ENCODE assay signal across 19 mouse cellular contexts in genomic region chr7:27905061-27905848, GRCm38 (mm10). TPM values are rescaled to one million over a fixed set of nuclear protein-coding genes. Genes with fewer than 3 reads are reported as not detected.
DNase-seq lines count a peak whose midpoint lies in the region; ATAC-seq and TF ChIP-seq lines count a peak whose summit lies in the region.
"Had no signal": no experiment of that assay in that cellular context is flagged by ENCODE, and none has a peak within 500 bp of the region (broad histone marks: within the 10 kb centered on the region; RNA-seq: fewer than 3 reads in every experiment).

No protein-coding gene starts in this region.

- no peak for TF ChIP-seq EP300 in stomach, postnatal 0 days (optimal IDR thresholded peaks at IDR 0.05)

- H3K4me3 ChIP-seq in embryonic facial prominence, embryonic 10.5 days, result no peak overlapping the region
- no peak overlapping the region for H3K4me3 ChIP-seq in embryonic facial prominence, embryonic 14.5 days (ENCODE audit: low read depth, low read length)
- no peak overlapping the region for H3K4me3 ChIP-seq in intestine, embryonic 16.5 days (ENCODE audit: low read length)
- no peak overlapping the region for H3K4me3 ChIP-seq in stomach, postnatal 0 days (ENCODE audit: low read depth, low read length)
- H3K4me3 ChIP-seq: forebrain, embryonic 15.5 days; heart, embryonic 13.5 days; hindbrain, embryonic 15.5 days had no signal

- no peaks in the 10 kb centered on the region for H3K27me3 ChIP-seq in embryonic facial prominence, embryonic 10.5 days (replicated peaks; ENCODE audit: low read depth, poor library complexity, severe bottlenecking)
- no peaks in the 10 kb centered on the region for H3K27me3 ChIP-seq in embryonic facial prominence, embryonic 14.5 days (replicated peaks; ENCODE audit: control insufficient read depth, insufficient read depth, low read length)
- no peaks in the 10 kb centered on the region for H3K27me3 ChIP-seq in intestine, embryonic 16.5 days (replicated peaks; ENCODE audit: control insufficient read depth, insufficient read depth, low read length)
- no peaks in the 10 kb centered on the region for H3K27me3 ChIP-seq in stomach, postnatal 0 days (ENCODE audit: control insufficient read depth, insufficient read depth, low read length)
- H3K27me3 ChIP-seq: CH12.LX; forebrain, embryonic 15.5 days; heart, embryonic 13.5 days; hindbrain, embryonic 15.5 days; Patski had no signal

- 71% methylated on average over 11 of the region's 11 CpGs for WGBS in embryonic facial prominence, embryonic 10.5 days
- WGBS in embryonic facial prominence, embryonic 14.5 days, result 67% methylated on average over 11 of the region's 11 CpGs
- WGBS in intestine, embryonic 16.5 days, result 56% methylated on average over 11 of the region's 11 CpGs
- WGBS in stomach, postnatal 0 days, result 56% methylated on average over 11 of the region's 11 CpGs

- H3K9me3 ChIP-seq in embryonic facial prominence, embryonic 10.5 days, result no peaks in the 10 kb centered on the region; the same call in 1 of the 2 replicates
- peaks cover 15% of the 10 kb centered on the region for H3K9me3 ChIP-seq in embryonic facial prominence, embryonic 14.5 days (ENCODE audit: control insufficient read depth, low read length)
- H3K9me3 ChIP-seq in intestine, embryonic 16.5 days (ENCODE audit: control insufficient read depth, low read length), result no peaks in the 10 kb centered on the region; the same call in 1 of the 2 replicates
- no peaks in the 10 kb centered on the region for H3K9me3 ChIP-seq in stomach, postnatal 0 days (ENCODE audit: control insufficient read depth, low read length)

- no peak overlapping the region for H3K27ac ChIP-seq in embryonic facial prominence, embryonic 10.5 days (replicated peaks)
- no peak overlapping the region for H3K27ac ChIP-seq in embryonic facial prominence, embryonic 14.5 days (replicated peaks; ENCODE audit: low read depth, low read length)
- peak overlapping the region; percentile 49; the same call in 1 of the 2 replicates for H3K27ac ChIP-seq in intestine, embryonic 16.5 days (ENCODE audit: low read length)
- H3K27ac ChIP-seq in stomach, postnatal 0 days (replicated peaks), result no peak overlapping the region; the same call in 1 of the 2 replicates
- H3K27ac ChIP-seq: forebrain, embryonic 15.5 days; heart, embryonic 13.5 days; hindbrain, embryonic 15.5 days had no signal

- peak; percentile 13 for DNase-seq in embryonic facial prominence, embryonic 10.5 days (ENCODE audit: low spot score)
- DNase-seq in embryonic facial prominence, embryonic 14.5 days (ENCODE audit: low spot score), result peak; percentile 58
- peak; percentile 14 for DNase-seq in stomach, postnatal 0 days (ENCODE audit: low spot score)
- DNase-seq in cerebellum, adult 9-11 months, result no peak
- DNase-seq: adrenal gland, postnatal 25 days; cerebellum, adult 11 months; cerebellum, adult 8-10 months; cerebellum, postnatal 25 days; gastrocnemius, postnatal 36 days; heart, adult 11 months; heart, postnatal 36 days had no signal

- H3K36me3 ChIP-seq in embryonic facial prominence, embryonic 10.5 days (replicated peaks), result peaks cover 14% of the 10 kb centered on the region
- H3K36me3 ChIP-seq in embryonic facial prominence, embryonic 14.5 days (ENCODE audit: control insufficient read depth, insufficient read depth, low read length), result peaks cover 13% of the 10 kb centered on the region
- H3K36me3 ChIP-seq in intestine, embryonic 16.5 days (ENCODE audit: control insufficient read depth, insufficient read depth, low read length), result no peaks in the 10 kb centered on the region
- no peaks in the 10 kb centered on the region for H3K36me3 ChIP-seq in stomach, postnatal 0 days (ENCODE audit: control insufficient read depth, insufficient read depth, low read length)

- no peak for TF ChIP-seq CTCF in stomach, postnatal 0 days (IDR thresholded peaks at IDR 0.05; ENCODE audit: low read depth)

- no peak overlapping the region for H3K9ac ChIP-seq in embryonic facial prominence, embryonic 14.5 days (ENCODE audit: low read depth, low read length)
- H3K9ac ChIP-seq in intestine, embryonic 16.5 days (ENCODE audit: low read depth, low read length), result no peak overlapping the region
- no peak overlapping the region for H3K9ac ChIP-seq in stomach, postnatal 0 days (ENCODE audit: low read length)
- H3K9ac ChIP-seq: forebrain, embryonic 15.5 days; heart, embryonic 13.5 days; hindbrain, embryonic 15.5 days had no signal

- H3K4me1 ChIP-seq in embryonic facial prominence, embryonic 10.5 days, result no peaks in the 10 kb centered on the region
- H3K4me1 ChIP-seq in embryonic facial prominence, embryonic 14.5 days (ENCODE audit: control insufficient read depth, insufficient read depth, low read length), result no peaks in the 10 kb centered on the region
- H3K4me1 ChIP-seq in intestine, embryonic 16.5 days (ENCODE audit: control insufficient read depth, insufficient read depth, low read length), result no peaks in the 10 kb centered on the region; the same call in 1 of the 2 replicates
- no peaks in the 10 kb centered on the region for H3K4me1 ChIP-seq in stomach, postnatal 0 days (replicated peaks; ENCODE audit: control insufficient read depth, insufficient read depth)
- H3K4me1 ChIP-seq: forebrain, embryonic 15.5 days; heart, embryonic 13.5 days; hindbrain, embryonic 15.5 days had no signal

- peak; percentile 50; the same call in 1 of the 2 replicates for ATAC-seq in embryonic facial prominence, embryonic 14.5 days (ENCODE audit: low read depth)
- ATAC-seq in intestine, embryonic 16.5 days, result peak; percentile 95
- ATAC-seq in stomach, postnatal 0 days (ENCODE audit: low FRiP score, low TSS enrichment), result 0 out of 2 replicates have a peak, but pooled peaks have one; percentile 38
- no peak for ATAC-seq in cerebellum, adult (ENCODE audit: insufficient number of reproducible peaks, low FRiP score, low TSS enrichment)
- ATAC-seq: activated CD4-positive, CD25-positive, alpha-beta regulatory T cell, adult 4 months; forebrain, embryonic 15.5 days; Patski had no signal

- no peak overlapping the region for H3K4me2 ChIP-seq in embryonic facial prominence, embryonic 14.5 days (ENCODE audit: low read depth, low read length)
- no peak overlapping the region for H3K4me2 ChIP-seq in intestine, embryonic 16.5 days (ENCODE audit: low read depth, low read length)
- H3K4me2 ChIP-seq in stomach, postnatal 0 days (replicated peaks; ENCODE audit: low read depth), result no peak overlapping the region
- H3K4me2 ChIP-seq: forebrain, embryonic 15.5 days; heart, embryonic 13.5 days; hindbrain, embryonic 15.5 days had no signal

RNA-seq across cellular contexts. Expression of gene Zfp974, which starts 24.0 kb away (rescaled TPM):
- polyA plus RNA-seq in embryonic facial prominence, embryonic 10.5 days (2016; fragmentation: Nextera tagmentation; extraction: Ambion mirVana), result 9.8 and 10.9 TPM in 2 replicates
- 8.0 and 8.3 TPM in 2 replicates for polyA plus RNA-seq in embryonic facial prominence, embryonic 14.5 days (2014; fragmentation: Nextera tagmentation; extraction: Ambion mirVana)
- 5.8 and 6.1 TPM in 2 replicates for polyA plus RNA-seq in intestine, embryonic 16.5 days (2015; fragmentation: Nextera tagmentation; extraction: Ambion mirVana)
- 3.7 and 4.6 TPM in 2 replicates for polyA plus RNA-seq in stomach, postnatal 0 days (2015; fragmentation: Nextera tagmentation; extraction: Ambion mirVana)

RNA-seq across cellular contexts. Expression of gene Zfp607a, which starts 47.9 kb away (rescaled TPM):
- polyA plus RNA-seq in embryonic facial prominence, embryonic 10.5 days (2016; fragmentation: Nextera tagmentation; extraction: Ambion mirVana), result 3.6 and 3.9 TPM in 2 replicates
- 3.1 and 3.2 TPM in 2 replicates for polyA plus RNA-seq in embryonic facial prominence, embryonic 14.5 days (2014; fragmentation: Nextera tagmentation; extraction: Ambion mirVana)
- polyA plus RNA-seq in intestine, embryonic 16.5 days (2015; fragmentation: Nextera tagmentation; extraction: Ambion mirVana), result 3.2 and 3.4 TPM in 2 replicates
- polyA plus RNA-seq in stomach, postnatal 0 days (2015; fragmentation: Nextera tagmentation; extraction: Ambion mirVana), result 1.4 and 1.6 TPM in 2 replicates
